Mouse (Mus musculus) lung, embryonic 16.5 days (tissue): ENCODE results near the gene Jam3. TPM values are rescaled to one million over a fixed set of nuclear protein-coding genes. Genes with fewer than 3 reads are reported as not detected.

Experiments
- ATAC-seq: fragments of 200-750 bp; cut with Nextera tagmentation; 2 replicates; pipeline ENCODE4 v1.8.0; 2017; ENCODE audit warnings: low read depth, mild to moderate bottlenecking, moderate library complexity
- H3K27ac ChIP-seq: fragments of 300-500 bp; sonication (generic); 2 replicates; pipeline ENCODE4 v1.5.1; 2014; ENCODE audit warnings: mild to moderate bottlenecking, control low read depth, low read length
- H3K27me3 ChIP-seq: fragments of 300-500 bp; sonication (generic); 2 replicates; pipeline ENCODE4 v1.6.1; 2014; ENCODE audit warnings: low read depth, low read length, mixed read lengths; ENCODE audit not compliant: control insufficient read depth, insufficient read depth
- H3K36me3 ChIP-seq: fragments of 300-500 bp; sonication (generic); 2 replicates; pipeline ENCODE4 v1.6.1; 2014; ENCODE audit warnings: low read length; ENCODE audit not compliant: control insufficient read depth, insufficient read depth
- H3K4me1 ChIP-seq: fragments of 300-500 bp; sonication (generic); replicated peaks from 2 replicates; pipeline ENCODE4 v1.6.1; 2014; ENCODE audit warnings: low read length, mixed read lengths; ENCODE audit not compliant: control insufficient read depth, insufficient read depth
- H3K4me2 ChIP-seq: fragments of 300-500 bp; sonication (generic); 2 replicates; pipeline ENCODE4 v1.6.1; 2014; ENCODE audit warnings: low read depth, low read length, control low read depth
- H3K4me3 ChIP-seq: fragments of 300-500 bp; sonication (generic); 2 replicates; pipeline ENCODE4 v1.5.1; 2014; ENCODE audit warnings: mild to moderate bottlenecking, low read length, control low read depth
- H3K9ac ChIP-seq: fragments of 300-500 bp; sonication (generic); 2 replicates; pipeline ENCODE4 v1.6.1; 2014; ENCODE audit warnings: low read length, control low read depth
- H3K9me3 ChIP-seq: fragments of 300-500 bp; sonication (generic); 2 replicates; pipeline ENCODE4 v1.6.1; 2016; ENCODE audit warnings: low read length; ENCODE audit not compliant: control insufficient read depth
- WGBS: fragments of 180-500 bp; shearing (Covaris S2); extraction: QIAGEN DNeasy Blood & Tissue Kit; methylation state at CpG from one replicate; pipeline ENCODE4 v1.1.7; 2014; 5-methylcytosine and 5-hydroxymethylcytosine counted together
- polyA plus RNA-seq: library from polyadenylated mRNA; unstranded; fragments of >200 nt; fragmentation: Nextera tagmentation; extraction: Ambion mirVana; gene quantifications from 2 replicates; pipeline ENCODE4 v1.2.1, GENCODE M21; 2015

Jam3 gene
- polyA plus RNA-seq, 1 experiment from 2014 or later = 59.0 TPM

- H3K4me3 ChIP-seq = no peak overlapping the region
- H3K27me3 ChIP-seq = no peaks in the 10 kb centered on the region
- H3K9me3 ChIP-seq = no peaks in the 10 kb centered on the region
- no peak overlapping the region for H3K4me2 ChIP-seq
- H3K36me3 ChIP-seq = peaks cover 52% of the 10 kb centered on the region
- H3K4me1 ChIP-seq = no peaks in the 10 kb centered on the region
- no peak overlapping the region for H3K9ac ChIP-seq
- ATAC-seq = no peak
- no peak overlapping the region for H3K27ac ChIP-seq
- 88% methylated on average over 13 of the region's 13 CpGs for WGBS
These were observed 64.1 kb downstream of the Jam3 start for GRCm38 (mm10) chr9:27090801-27091775.

- Histone ChIP-seq H3K9me3 (no peaks in the 10 kb centered on the region), H3K27me3 (no peaks in the 10 kb centered on the region), H3K4me3 (no peak overlapping the region), H3K4me2 (no peak overlapping the region), H3K4me1 (no peaks in the 10 kb centered on the region), H3K27ac (no peak overlapping the region), H3K36me3 (peaks cover 53% of the 10 kb centered on the region), H3K9ac (no peak overlapping the region)
- no peak for ATAC-seq
- WGBS = 88% methylated on average over 1 of the region's 1 CpGs
These were observed 65.1 kb downstream of the Jam3 start for GRCm38 (mm10) chr9:27090134-27090533.

- H3K9ac ChIP-seq = no peak overlapping the region
- H3K4me1 ChIP-seq = no peaks in the 10 kb centered on the region
- peaks cover 63% of the 10 kb centered on the region for H3K36me3 ChIP-seq
- no peak overlapping the region for H3K4me3 ChIP-seq
- H3K27ac ChIP-seq = no peak overlapping the region
- no peaks in the 10 kb centered on the region for H3K27me3 ChIP-seq
- no peak for ATAC-seq
- no peak overlapping the region for H3K4me2 ChIP-seq
- 87% methylated on average over 3 of the region's 3 CpGs for WGBS
- H3K9me3 ChIP-seq = no peaks in the 10 kb centered on the region
These were observed 67.8 kb downstream of the Jam3 start for GRCm38 (mm10) chr9:27087402-27087801.

GRCm38 (mm10) chr9:27086256-27086655 is 69.0 kb downstream of the Jam3 start:
- Histone ChIP-seq H3K4me1 (no peaks in the 10 kb centered on the region), H3K27me3 (no peaks in the 10 kb centered on the region), H3K4me3 (no peak overlapping the region), H3K27ac (no peak overlapping the region), H3K9me3 (no peaks in the 10 kb centered on the region), H3K4me2 (no peak overlapping the region), H3K9ac (no peak overlapping the region), H3K36me3 (peaks cover 60% of the 10 kb centered on the region)
- ATAC-seq = no peak
- WGBS = 81% methylated on average over 5 of the region's 5 CpGs

GRCm38 (mm10) chr9:27075812-27076211 is 79.4 kb downstream of the Jam3 start:
- no peak overlapping the region for H3K4me2 ChIP-seq

GRCm38 (mm10) chr9:27074677-27075076 is 80.5 kb downstream of the Jam3 start:
- 70% methylated on average over 1 of the region's 1 CpGs for WGBS
- Histone ChIP-seq H3K36me3 (peaks cover 28% of the 10 kb centered on the region), H3K9ac (no peak overlapping the region), H3K9me3 (no peaks in the 10 kb centered on the region), H3K27me3 (no peaks in the 10 kb centered on the region), H3K4me1 (no peaks in the 10 kb centered on the region), H3K4me3 (no peak overlapping the region), H3K27ac (no peak overlapping the region), H3K4me2 (no peak overlapping the region)
- no peak for ATAC-seq

More at GRCm38 (mm10) chr9:27075812-27076211, 79.4 kb downstream of the Jam3 start:
- no peaks in the 10 kb centered on the region for H3K27me3 ChIP-seq
- H3K9me3 ChIP-seq = no peaks in the 10 kb centered on the region
- H3K27ac ChIP-seq = no peak overlapping the region
- H3K4me1 ChIP-seq = no peaks in the 10 kb centered on the region
- no peak overlapping the region for H3K9ac ChIP-seq
- H3K36me3 ChIP-seq = peaks cover 26% of the 10 kb centered on the region
- H3K4me3 ChIP-seq = no peak overlapping the region
- no peak for ATAC-seq

GRCm38 (mm10) chr9:27070895-27071294 is 84.3 kb downstream of the Jam3 start:
- Histone ChIP-seq H3K36me3 (peaks cover 45% of the 10 kb centered on the region), H3K27ac (no peak overlapping the region), H3K27me3 (no peaks in the 10 kb centered on the region), H3K9ac (no peak overlapping the region), H3K4me1 (no peaks in the 10 kb centered on the region), H3K9me3 (no peaks in the 10 kb centered on the region), H3K4me2 (no peak overlapping the region), H3K4me3 (no peak overlapping the region)
- no peak for ATAC-seq
- 89% methylated on average over 4 of the region's 4 CpGs for WGBS

- H3K27me3 ChIP-seq = no peaks in the 10 kb centered on the region
- WGBS = 96% methylated on average over 5 of the region's 5 CpGs
- no peaks in the 10 kb centered on the region for H3K4me1 ChIP-seq
- H3K9me3 ChIP-seq = no peaks in the 10 kb centered on the region
- H3K36me3 ChIP-seq = peaks cover 44% of the 10 kb centered on the region
- no peak overlapping the region for H3K4me2 ChIP-seq
- H3K4me3 ChIP-seq = no peak overlapping the region
- H3K9ac ChIP-seq = no peak overlapping the region
- no peak for ATAC-seq
- H3K27ac ChIP-seq = no peak overlapping the region
These were observed 96.9 kb downstream of the Jam3 start for GRCm38 (mm10) chr9:27058341-27058740.

GRCm38 (mm10) chr9:27049492-27049891 is 105.7 kb downstream of the Jam3 start:
- Histone ChIP-seq H3K36me3 (peaks cover 48% of the 10 kb centered on the region), H3K4me3 (no peak overlapping the region), H3K27me3 (no peaks in the 10 kb centered on the region), H3K9ac (no peak overlapping the region), H3K4me2 (no peak overlapping the region), H3K4me1 (no peaks in the 10 kb centered on the region), H3K9me3 (no peaks in the 10 kb centered on the region), H3K27ac (no peak overlapping the region)
- WGBS = 76% methylated on average over 2 of the region's 2 CpGs
- no peak for ATAC-seq
